Mouse (Mus musculus) liver, postnatal 0 days (tissue): ENCODE results near the gene Tnni1. TPM values are rescaled to one million over a fixed set of nuclear protein-coding genes. Genes with fewer than 3 reads are reported as not detected.

ENCODE experiments used
- ATAC-seq: fragments of 200-750 bp; cut with Nextera tagmentation; 2 replicates; pipeline ENCODE4 v1.8.0; 2017; ENCODE audit warnings: mild to moderate bottlenecking, moderate library complexity
- DNase-seq: peaks from one replicate; pipeline ENCODE4 v3.0.0-alpha.2; 2016
- H3K27ac ChIP-seq: fragments of 300-500 bp; sonication (generic); 2 replicates; pipeline ENCODE4 v1.5.1; 2014; ENCODE audit warnings: antibody characterized with exemption, moderate library complexity, mild to moderate bottlenecking, low read depth
- H3K27me3 ChIP-seq: fragments of 300-500 bp; sonication (generic); 2 replicates; pipeline ENCODE4 v1.6.1; 2014; ENCODE audit warnings: low read length, control low read depth, mixed read lengths; ENCODE audit not compliant: insufficient read depth
- H3K36me3 ChIP-seq: fragments of 300-500 bp; sonication (generic); replicated peaks from 2 replicates; pipeline ENCODE4 v1.6.1; 2014; ENCODE audit warnings: mild to moderate bottlenecking, control low read depth, low read length, moderate library complexity, mixed read lengths; ENCODE audit not compliant: insufficient read depth
- H3K4me1 ChIP-seq: fragments of 300-500 bp; sonication (generic); 2 replicates; pipeline ENCODE4 v1.6.1; 2014; ENCODE audit warnings: antibody characterized with exemption, mild to moderate bottlenecking, control low read depth; ENCODE audit not compliant: insufficient read depth
- H3K4me2 ChIP-seq: fragments of 300-500 bp; sonication (generic); 2 replicates; pipeline ENCODE4 v1.6.1; 2014; ENCODE audit warnings: low read depth, mild to moderate bottlenecking, low read length, moderate library complexity, mixed read lengths
- H3K4me3 ChIP-seq: fragments of 300-500 bp; sonication (generic); 2 replicates; pipeline ENCODE4 v1.5.1; 2014; ENCODE audit warnings: low read depth, low read length
- H3K9ac ChIP-seq: fragments of 300-500 bp; sonication (generic); replicated peaks from 2 replicates; pipeline ENCODE4 v1.6.1; 2014; ENCODE audit warnings: mild to moderate bottlenecking, moderate library complexity
- H3K9me3 ChIP-seq: fragments of 300-500 bp; sonication (generic); 2 replicates; pipeline ENCODE4 v1.6.1; 2016; ENCODE audit warnings: mild to moderate bottlenecking, control low read depth, low read length, mixed read lengths
- CTCF ChIP-seq: sonication (generic); IDR thresholded peaks from 2 replicates; pipeline ENCODE4 v1.5.1; 2016; ENCODE audit warnings: antibody characterized with exemption, low read depth
- EP300 ChIP-seq: IDR thresholded peaks from 2 replicates; pipeline ENCODE4 v1.6.1; 2016; ENCODE audit warnings: antibody characterized with exemption, low read depth, mild to moderate bottlenecking
- WGBS: fragments of 180-500 bp; shearing (Covaris S2); extraction: QIAGEN DNeasy Blood & Tissue Kit; methylation state at CpG from one replicate; pipeline ENCODE4 v1.1.7; 2014; ENCODE audit not compliant: insufficient replicate concordance; 5-methylcytosine and 5-hydroxymethylcytosine counted together
- polyA plus RNA-seq: library from polyadenylated mRNA; unstranded; fragments of >200 nt; fragmentation: Nextera tagmentation; extraction: Ambion mirVana; gene quantifications from 2 replicates; pipeline ENCODE4 v1.2.1, GENCODE M21; 2015

Gene Tnni1
- polyA plus RNA-seq, 1 experiment from 2014 or later, result 1.2 TPM

- no peak for TF ChIP-seq CTCF
- no peak for TF ChIP-seq EP300
- Histone ChIP-seq H3K4me1 (peaks cover 9% of the 10 kb centered on the region), H3K9ac (no peak overlapping the region), H3K27ac (no peak overlapping the region), H3K9me3 (no peaks in the 10 kb centered on the region), H3K4me3 (no peak overlapping the region), H3K36me3 (no peaks in the 10 kb centered on the region), H3K27me3 (peaks cover 17% of the 10 kb centered on the region), H3K4me2 (no peak overlapping the region)
- 48% methylated on average over 12 of the region's 12 CpGs for WGBS
- DNase-seq (no peak), ATAC-seq (no peak)
Measured at GRCm38 (mm10) chr1:135770896-135771572, 8.2 kb upstream of the Tnni1 start.

DNA sequence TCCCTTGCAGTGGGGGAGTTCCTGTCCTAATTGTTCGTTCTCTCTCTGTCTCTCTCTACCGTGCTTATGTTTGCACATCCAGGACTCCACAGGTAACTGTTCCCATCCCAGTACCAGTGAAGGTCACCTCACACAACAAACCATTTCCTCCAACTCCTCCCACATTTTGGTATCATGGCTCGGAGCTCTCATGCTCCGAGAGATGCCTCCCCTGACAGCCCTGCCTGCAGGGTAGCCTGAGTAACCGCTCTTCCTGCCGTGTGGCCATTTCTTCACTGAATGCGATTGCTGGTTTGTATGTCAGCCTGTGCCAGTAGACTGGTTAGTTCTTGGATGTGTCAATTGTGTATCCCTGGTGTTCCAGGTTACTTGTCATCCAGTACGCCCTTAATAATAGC, 7.7 kb upstream of the Tnni1 start:
- no peak overlapping the region for H3K4me3 ChIP-seq
- H3K9ac ChIP-seq, result no peak overlapping the region
- ATAC-seq (no peak), DNase-seq (no peak)
- peaks cover 11% of the 10 kb centered on the region for H3K27me3 ChIP-seq
- TF ChIP-seq CTCF, result no peak
- TF ChIP-seq EP300, result no peak
- H3K4me2 ChIP-seq, result no peak overlapping the region
- H3K4me1 ChIP-seq, result peaks cover 4% of the 10 kb centered on the region
- no peaks in the 10 kb centered on the region for H3K36me3 ChIP-seq
- no peaks in the 10 kb centered on the region for H3K9me3 ChIP-seq
- no peak overlapping the region for H3K27ac ChIP-seq
- WGBS, result 61% methylated on average over 8 of the region's 8 CpGs

DNA sequence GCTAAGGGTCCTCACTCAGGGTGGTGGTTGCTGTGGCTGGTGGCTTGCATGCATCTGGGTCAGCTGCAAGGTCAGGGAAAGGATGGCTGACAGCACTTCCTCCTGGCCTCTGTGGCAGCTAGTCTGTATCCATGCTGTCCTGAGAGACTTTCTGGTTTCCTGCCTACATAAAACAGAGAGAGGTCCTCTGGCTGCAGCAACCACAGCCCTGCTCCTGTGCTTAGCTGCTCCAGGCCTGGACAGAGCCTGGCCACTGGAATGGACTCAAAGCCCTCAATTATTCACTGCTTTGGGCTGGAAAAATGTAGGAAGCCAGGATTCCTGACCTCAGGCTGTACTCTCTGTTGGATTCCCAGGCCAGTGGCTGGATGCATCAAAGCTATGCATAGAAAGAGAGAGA, 2.6 kb upstream of the Tnni1 start:
- H3K36me3 ChIP-seq, result no peaks in the 10 kb centered on the region
- no peak for ATAC-seq
- no peak for DNase-seq
- peaks cover 6% of the 10 kb centered on the region for H3K4me1 ChIP-seq
- 0 out of 2 replicates have a peak, but pooled peaks cover 6% of the 10 kb centered on the region for H3K27me3 ChIP-seq
- no peak overlapping the region for H3K9ac ChIP-seq
- no peaks in the 10 kb centered on the region for H3K9me3 ChIP-seq
- H3K27ac ChIP-seq, result no peak overlapping the region
- H3K4me2 ChIP-seq, result no peak overlapping the region
- no peak for TF ChIP-seq EP300
- TF ChIP-seq CTCF, result no peak
- H3K4me3 ChIP-seq, result no peak overlapping the region

GRCm38 (mm10) chr1:135777046-135777445, 2.2 kb upstream of the Tnni1 start:
- Histone ChIP-seq H3K4me2 (no peak overlapping the region), H3K27me3 (0 out of 2 replicates have a peak, but pooled peaks cover 6% of the 10 kb centered on the region), H3K9me3 (no peaks in the 10 kb centered on the region), H3K4me1 (peaks cover 6% of the 10 kb centered on the region), H3K4me3 (no peak overlapping the region), H3K36me3 (no peaks in the 10 kb centered on the region), H3K27ac (no peak overlapping the region), H3K9ac (no peak overlapping the region)
- ATAC-seq (no peak), DNase-seq (no peak)
- 94% methylated on average over 1 of the region's 1 CpGs for WGBS
- TF ChIP-seq CTCF, result no peak
- no peak for TF ChIP-seq EP300

GRCm38 (mm10) chr1:135780649-135781048, 1.4 kb downstream of the Tnni1 start:
- DNase-seq (no peak), ATAC-seq (no peak)
- Histone ChIP-seq H3K4me2 (no peak overlapping the region), H3K27ac (no peak overlapping the region), H3K36me3 (no peaks in the 10 kb centered on the region), H3K9ac (no peak overlapping the region), H3K9me3 (no peaks in the 10 kb centered on the region), H3K27me3 (0 out of 2 replicates have a peak, but pooled peaks cover 6% of the 10 kb centered on the region), H3K4me1 (peaks cover 6% of the 10 kb centered on the region), H3K4me3 (no peak overlapping the region)
- TF ChIP-seq CTCF (no peak), EP300 (no peak)
- 59% methylated on average over 4 of the region's 4 CpGs for WGBS

DNA sequence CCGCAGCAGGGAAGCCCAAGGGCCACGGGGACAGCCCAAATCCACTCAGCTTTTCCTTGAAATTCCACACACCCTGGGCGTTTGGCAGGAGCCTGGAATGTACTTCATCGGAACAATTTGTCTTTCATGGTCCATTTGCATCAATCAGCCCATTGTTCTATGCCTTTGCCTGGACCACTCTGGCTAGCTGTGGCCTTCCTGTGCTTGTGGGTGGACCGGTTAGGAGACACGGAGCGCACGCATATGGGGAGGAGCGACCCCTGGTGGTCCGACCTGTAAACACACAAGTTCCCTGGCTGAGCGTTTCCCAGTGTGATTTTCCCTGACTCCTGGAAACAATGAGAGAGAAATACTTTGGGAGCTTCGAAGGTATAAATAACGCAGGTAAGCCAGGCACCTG, 2.0 kb downstream of the Tnni1 start:
- H3K4me3 ChIP-seq, result no peak overlapping the region
- 0 out of 2 replicates have a peak, but pooled peaks cover 6% of the 10 kb centered on the region for H3K27me3 ChIP-seq
- peaks cover 6% of the 10 kb centered on the region for H3K4me1 ChIP-seq
- no peak for ATAC-seq
- H3K27ac ChIP-seq, result no peak overlapping the region
- 15% methylated on average over 13 of the region's 13 CpGs for WGBS
- no peaks in the 10 kb centered on the region for H3K36me3 ChIP-seq
- H3K9me3 ChIP-seq, result no peaks in the 10 kb centered on the region
- TF ChIP-seq EP300, result no peak
- TF ChIP-seq CTCF, result peak; percentile 92
- no peak overlapping the region for H3K4me2 ChIP-seq
- DNase-seq, result peak; percentile 77
- H3K9ac ChIP-seq, result no peak overlapping the region
